Mouse (Mus musculus): ENCODE results near the gene Fuca1. TPM values are rescaled to one million over a fixed set of nuclear protein-coding genes. Genes with fewer than 3 reads are reported as not detected.

Gene Fuca1
- polyA plus RNA-seq, 1 experiment = 43.5 TPM

GRCm38 (mm10) chr4:135950365-135950764, 29.8 kb downstream of the Fuca1 start:
- DNase-seq = no peak
- peaks cover 13% of the 10 kb centered on the region for H3K4me1 ChIP-seq (replicated peaks; ENCODE audit: control insufficient read depth, insufficient read depth, low read length)
- no peaks in the 10 kb centered on the region for H3K27me3 ChIP-seq (ENCODE audit: control insufficient read depth, insufficient read depth, low read length)
- TF ChIP-seq CTCF (IDR thresholded peaks at IDR 0.05; ENCODE audit: borderline replicate concordance, control insufficient read depth, extremely low read depth, insufficient read depth, low read length, poor library complexity) (no peak), POLR2A (IDR thresholded peaks at IDR 0.05; ENCODE audit: control insufficient read depth, extremely low read depth, insufficient read depth, low read length, poor library complexity) (no peak)
- no peak overlapping the region for H3K27ac ChIP-seq (ENCODE audit: control insufficient read depth, insufficient read depth, low read length)
- no peak overlapping the region for H3K4me3 ChIP-seq (ENCODE audit: control insufficient read depth, insufficient read depth, low read length)
- 89% methylated on average over 6 of the region's 6 CpGs for WGBS
- H3K36me3 ChIP-seq (ENCODE audit: control insufficient read depth, insufficient read depth, low read length) = no peaks in the 10 kb centered on the region; the same call in 1 of the 2 replicates

GRCm38 (mm10) chr4:135951505-135951904, 31.0 kb downstream of the Fuca1 start:
- Histone ChIP-seq H3K27me3 (ENCODE audit: control insufficient read depth, insufficient read depth, low read length) (no peaks in the 10 kb centered on the region), H3K36me3 (ENCODE audit: control insufficient read depth, insufficient read depth, low read length) (no peaks in the 10 kb centered on the region; the same call in 1 of the 2 replicates), H3K4me1 (replicated peaks; ENCODE audit: control insufficient read depth, insufficient read depth, low read length) (peaks cover 9% of the 10 kb centered on the region; the same call in 1 of the 2 replicates), H3K4me3 (ENCODE audit: control insufficient read depth, insufficient read depth, low read length) (no peak overlapping the region), H3K27ac (ENCODE audit: control insufficient read depth, insufficient read depth, low read length) (no peak overlapping the region)
- no peak for TF ChIP-seq CTCF (IDR thresholded peaks at IDR 0.05; ENCODE audit: borderline replicate concordance, control insufficient read depth, extremely low read depth, insufficient read depth, low read length, poor library complexity)
- no peak for TF ChIP-seq POLR2A (IDR thresholded peaks at IDR 0.05; ENCODE audit: control insufficient read depth, extremely low read depth, insufficient read depth, low read length, poor library complexity)
- no peak for DNase-seq
- WGBS = 99% methylated on average over 3 of the region's 3 CpGs

DNA sequence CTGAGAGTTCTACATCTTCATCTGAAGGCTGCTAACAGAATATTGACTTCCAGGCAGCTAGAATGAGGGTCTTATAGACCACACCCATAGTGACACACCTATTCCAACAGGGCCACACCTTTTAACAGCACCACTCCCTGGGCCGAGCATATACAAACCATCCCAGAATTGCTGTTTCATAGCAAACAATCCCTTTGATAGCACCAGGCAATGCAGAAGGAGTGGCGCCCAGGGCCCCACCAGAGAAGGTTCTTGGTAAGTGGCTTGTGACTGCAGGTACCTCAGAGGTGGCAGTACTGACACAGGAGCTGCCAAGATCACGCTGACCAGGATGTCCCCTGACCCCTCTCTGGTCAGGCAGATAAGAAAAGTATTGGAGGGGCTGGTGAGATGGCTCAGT, 32.6 kb downstream of the Fuca1 start:
- Histone ChIP-seq H3K27me3 (ENCODE audit: control insufficient read depth, insufficient read depth, low read length) (no peaks in the 10 kb centered on the region), H3K27ac (ENCODE audit: control insufficient read depth, insufficient read depth, low read length) (no peak overlapping the region), H3K4me1 (replicated peaks; ENCODE audit: control insufficient read depth, insufficient read depth, low read length) (peaks cover 5% of the 10 kb centered on the region; the same call in 1 of the 2 replicates), H3K36me3 (ENCODE audit: control insufficient read depth, insufficient read depth, low read length) (no peaks in the 10 kb centered on the region; the same call in 1 of the 2 replicates), H3K4me3 (ENCODE audit: control insufficient read depth, insufficient read depth, low read length) (no peak overlapping the region)
- 98% methylated on average over 3 of the region's 3 CpGs for WGBS
- TF ChIP-seq CTCF (IDR thresholded peaks at IDR 0.05; ENCODE audit: borderline replicate concordance, control insufficient read depth, extremely low read depth, insufficient read depth, low read length, poor library complexity) = no peak
- TF ChIP-seq POLR2A (IDR thresholded peaks at IDR 0.05; ENCODE audit: control insufficient read depth, extremely low read depth, insufficient read depth, low read length, poor library complexity) = no peak
- no peak for DNase-seq

GRCm38 (mm10) chr4:135954241-135954640, 33.7 kb downstream of the Fuca1 start:
- WGBS = 46% methylated on average over 2 of the region's 2 CpGs
- H3K36me3 ChIP-seq (ENCODE audit: control insufficient read depth, insufficient read depth, low read length) = no peaks in the 10 kb centered on the region; the same call in 1 of the 2 replicates

DNA sequence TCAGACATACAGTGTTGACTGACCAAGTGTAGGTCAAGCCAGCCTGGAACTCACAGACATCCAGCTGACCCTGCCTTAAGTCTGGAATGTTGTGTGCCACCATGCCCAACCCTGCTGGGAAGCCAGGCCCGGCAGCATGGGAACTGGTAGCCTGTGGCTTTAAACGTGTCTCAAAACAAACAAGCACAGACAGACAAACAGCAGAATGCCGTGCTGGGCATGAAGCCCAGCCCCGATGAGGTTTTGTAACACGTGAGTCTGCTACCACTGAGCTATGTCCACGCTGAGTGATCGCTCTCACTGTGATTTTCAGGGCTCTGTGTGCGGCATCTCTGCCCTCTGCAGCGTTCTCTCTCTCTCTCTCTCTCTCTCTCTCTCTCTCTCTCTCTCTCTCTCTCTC, 35.4 kb downstream of the Fuca1 start:
- peaks cover 3% of the 10 kb centered on the region; the same call in 1 of the 2 replicates for H3K36me3 ChIP-seq (ENCODE audit: control insufficient read depth, insufficient read depth, low read length)

More at GRCm38 (mm10) chr4:135954241-135954640, 33.7 kb downstream of the Fuca1 start:
- Histone ChIP-seq H3K4me1 (replicated peaks; ENCODE audit: control insufficient read depth, insufficient read depth, low read length) (no peaks in the 10 kb centered on the region), H3K4me3 (ENCODE audit: control insufficient read depth, insufficient read depth, low read length) (no peak overlapping the region), H3K27ac (ENCODE audit: control insufficient read depth, insufficient read depth, low read length) (no peak overlapping the region), H3K27me3 (ENCODE audit: control insufficient read depth, insufficient read depth, low read length) (no peaks in the 10 kb centered on the region)
- DNase-seq = peak; percentile 80
- no peak for TF ChIP-seq POLR2A (IDR thresholded peaks at IDR 0.05; ENCODE audit: control insufficient read depth, extremely low read depth, insufficient read depth, low read length, poor library complexity)
- TF ChIP-seq CTCF (IDR thresholded peaks at IDR 0.05; ENCODE audit: borderline replicate concordance, control insufficient read depth, extremely low read depth, insufficient read depth, low read length, poor library complexity) = no peak

GRCm38 (mm10) chr4:135958354-135958753, 37.8 kb downstream of the Fuca1 start:
- no peak for DNase-seq
- H3K27me3 ChIP-seq (ENCODE audit: control insufficient read depth, insufficient read depth, low read length) = no peaks in the 10 kb centered on the region
- WGBS = 95% methylated on average over 8 of the region's 8 CpGs
- H3K4me3 ChIP-seq (ENCODE audit: control insufficient read depth, insufficient read depth, low read length) = no peak overlapping the region
- peaks cover 2% of the 10 kb centered on the region; the same call in 1 of the 2 replicates for H3K4me1 ChIP-seq (replicated peaks; ENCODE audit: control insufficient read depth, insufficient read depth, low read length)
- H3K36me3 ChIP-seq (ENCODE audit: control insufficient read depth, insufficient read depth, low read length) = 0 out of 2 replicates have a peak, but pooled peaks cover 3% of the 10 kb centered on the region
- no peak overlapping the region for H3K27ac ChIP-seq (ENCODE audit: control insufficient read depth, insufficient read depth, low read length)
- TF ChIP-seq POLR2A (IDR thresholded peaks at IDR 0.05; ENCODE audit: control insufficient read depth, extremely low read depth, insufficient read depth, low read length, poor library complexity) (no peak), CTCF (IDR thresholded peaks at IDR 0.05; ENCODE audit: borderline replicate concordance, control insufficient read depth, extremely low read depth, insufficient read depth, low read length, poor library complexity) (no peak)

More for the DNA sequence above, 35.4 kb downstream of the Fuca1 start:
- DNase-seq = no peak
- Histone ChIP-seq H3K4me3 (ENCODE audit: control insufficient read depth, insufficient read depth, low read length) (no peak overlapping the region), H3K27ac (ENCODE audit: control insufficient read depth, insufficient read depth, low read length) (no peak overlapping the region), H3K27me3 (ENCODE audit: control insufficient read depth, insufficient read depth, low read length) (no peaks in the 10 kb centered on the region), H3K4me1 (replicated peaks; ENCODE audit: control insufficient read depth, insufficient read depth, low read length) (no peaks in the 10 kb centered on the region)
- no peak for TF ChIP-seq CTCF (IDR thresholded peaks at IDR 0.05; ENCODE audit: borderline replicate concordance, control insufficient read depth, extremely low read depth, insufficient read depth, low read length, poor library complexity)
- no peak for TF ChIP-seq POLR2A (IDR thresholded peaks at IDR 0.05; ENCODE audit: control insufficient read depth, extremely low read depth, insufficient read depth, low read length, poor library complexity)
- 98% methylated on average over 9 of the region's 9 CpGs for WGBS
